Mouse (Mus musculus) cerebellum, adult (tissue): ENCODE measurements at regions not wholly inside any gene's neighbourhood (a gene's known extent, or its start where the extent isn't known, plus 50 kb on each side); places are given as distances from the start of the nearest gene placed in this dataset.

Experiments
- ATAC-seq: cut with Nextera tagmentation; 2 replicates; pipeline ENCODE4 v1.9.2; 2017; ENCODE audit warnings: mild to moderate bottlenecking, moderate library complexity, mixed read lengths; ENCODE audit not compliant: insufficient number of reproducible peaks, low FRiP score, low TSS enrichment

DNA sequence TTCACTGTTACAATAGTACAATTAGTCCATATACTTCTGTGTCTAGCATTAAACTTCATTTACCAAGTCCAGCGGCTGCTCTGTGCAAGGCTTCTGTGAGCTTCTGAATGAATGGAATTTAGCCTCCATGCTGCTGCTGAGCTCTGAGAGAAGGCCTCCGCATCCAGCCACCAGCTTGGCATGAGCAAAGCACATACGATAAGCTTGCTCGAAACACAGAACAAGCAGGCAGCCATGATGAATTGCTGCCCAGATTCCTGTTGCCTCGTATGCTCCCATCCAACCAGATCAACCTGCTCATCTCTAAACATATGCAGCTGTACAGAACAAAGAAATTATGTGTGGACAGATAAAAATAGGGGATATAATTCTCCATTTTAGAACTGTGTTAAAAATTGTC, 140.4 kb upstream of the Tll1 start:
- ATAC-seq = no peak

DNA sequence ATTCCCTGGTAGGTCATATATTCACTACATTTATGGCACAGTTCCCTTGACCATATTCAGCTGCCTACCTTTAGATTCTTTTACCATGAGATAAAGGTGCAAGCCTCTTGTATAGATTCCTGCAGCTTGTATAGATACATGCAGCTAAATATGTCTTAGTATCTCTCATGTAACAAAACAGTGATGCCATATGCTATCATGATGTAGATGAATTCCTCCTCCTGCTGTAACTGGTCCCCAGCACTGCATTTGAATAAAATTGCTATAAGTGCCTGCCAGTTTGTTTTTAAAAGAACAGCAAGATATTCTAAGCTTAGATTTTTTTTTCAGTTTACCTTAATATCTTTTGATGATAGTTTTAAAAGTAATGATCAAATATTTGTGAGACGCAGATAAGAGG, 138.9 kb upstream of the Tll1 start:
- ATAC-seq = no peak

DNA sequence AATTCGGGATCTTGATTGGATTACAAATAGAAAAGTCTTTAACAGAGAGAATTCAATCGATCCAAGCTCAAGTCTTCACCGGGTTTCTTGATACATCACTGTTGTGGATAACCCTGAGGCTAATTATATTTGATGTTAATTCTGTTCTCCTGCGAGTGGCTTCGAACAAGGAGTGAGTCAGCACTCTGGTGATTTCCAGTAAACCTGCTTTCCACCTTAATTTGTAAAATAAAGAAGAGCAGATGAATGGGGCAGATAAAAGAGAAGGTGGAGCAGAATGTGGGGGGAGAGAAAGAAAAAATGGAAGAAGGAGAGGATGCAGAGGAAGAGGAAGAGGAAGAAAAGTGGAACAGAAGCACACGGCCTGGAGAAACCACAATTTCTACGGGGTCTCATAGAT, 137.5 kb upstream of the Tll1 start:
- no peak for ATAC-seq

DNA sequence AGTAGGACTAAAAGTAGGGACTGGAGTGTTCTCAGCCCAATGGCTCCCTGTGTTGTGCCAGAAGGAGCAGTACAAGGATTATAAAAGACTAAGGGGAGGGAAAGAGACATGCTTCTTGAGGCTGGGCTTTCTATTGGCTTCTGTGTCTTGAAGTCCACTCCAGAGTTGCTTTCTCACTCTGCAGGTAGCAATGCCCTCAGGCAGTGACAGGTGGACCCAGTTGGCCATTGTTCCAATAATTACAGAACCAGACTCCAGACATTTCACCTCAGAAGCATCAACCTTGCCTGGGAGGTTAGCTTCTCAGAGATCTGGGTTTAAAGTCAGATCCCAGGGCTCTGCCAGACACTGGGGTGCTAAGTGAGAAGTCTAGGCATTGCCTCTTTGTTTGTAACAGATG, 136.3 kb upstream of the Tll1 start:
- 0 out of 2 replicates have a peak, but pooled peaks have one; percentile 34 for ATAC-seq

DNA sequence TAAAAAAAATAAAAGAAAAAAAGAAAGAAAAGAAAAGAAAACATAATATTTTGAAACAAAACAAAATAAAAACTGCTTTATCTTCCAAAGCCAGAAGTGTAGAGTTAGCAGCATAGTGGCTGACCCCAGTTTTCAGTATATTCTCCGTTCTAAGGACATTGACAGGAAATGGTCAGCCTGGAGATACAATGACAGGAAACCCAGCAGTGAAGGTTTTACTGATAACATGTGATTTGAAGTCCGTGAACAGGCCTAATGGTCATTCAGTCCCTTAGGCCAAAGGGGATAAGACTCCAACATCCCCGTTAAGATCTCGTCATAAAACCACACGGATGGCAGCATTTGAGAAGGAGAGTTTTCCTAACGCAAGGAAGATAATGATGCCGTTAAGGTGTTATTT, 131.3 kb upstream of the Tll1 start:
- ATAC-seq = no peak

DNA sequence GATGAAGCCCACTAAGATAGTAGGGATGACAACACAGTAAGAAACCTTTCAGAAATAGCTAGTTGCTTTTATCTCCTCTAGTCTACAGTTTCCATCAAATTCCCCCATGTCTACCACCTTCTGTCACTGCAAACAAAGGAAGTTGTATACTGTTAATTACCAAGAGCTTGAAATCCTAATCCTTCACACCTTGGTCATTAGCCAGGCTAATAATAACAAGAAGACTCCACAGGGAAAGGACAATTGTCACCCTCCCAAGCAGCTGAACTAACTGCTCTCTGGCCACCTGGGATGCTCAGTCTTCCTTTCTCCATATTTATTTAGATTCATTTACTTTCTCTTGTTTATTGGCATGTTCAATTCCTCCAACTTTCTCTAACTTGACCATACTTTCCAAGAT, 130.5 kb upstream of the Tll1 start:
- ATAC-seq = peak; percentile 41; the same call in 1 of the 2 replicates

DNA sequence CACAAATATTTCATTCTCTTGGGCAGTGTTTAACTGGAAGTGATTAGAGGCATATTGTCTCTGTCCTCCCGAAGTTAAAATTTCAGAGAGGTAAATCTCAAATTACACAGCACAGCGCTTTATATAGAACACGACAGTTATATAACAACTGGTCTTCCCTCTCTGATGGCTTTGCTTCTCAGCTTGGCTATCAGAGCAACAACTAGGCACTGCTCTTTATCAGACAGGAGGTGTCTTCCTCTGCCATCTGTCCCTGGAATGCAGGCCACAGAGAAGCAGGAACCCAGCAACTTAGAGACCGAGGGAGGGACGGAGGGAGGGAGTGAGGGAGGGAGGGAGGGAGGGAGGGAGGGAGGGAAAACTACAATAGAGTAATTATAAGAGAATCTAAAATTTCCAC, 129.4 kb upstream of the Tll1 start:
- ATAC-seq = peak; percentile 99

DNA sequence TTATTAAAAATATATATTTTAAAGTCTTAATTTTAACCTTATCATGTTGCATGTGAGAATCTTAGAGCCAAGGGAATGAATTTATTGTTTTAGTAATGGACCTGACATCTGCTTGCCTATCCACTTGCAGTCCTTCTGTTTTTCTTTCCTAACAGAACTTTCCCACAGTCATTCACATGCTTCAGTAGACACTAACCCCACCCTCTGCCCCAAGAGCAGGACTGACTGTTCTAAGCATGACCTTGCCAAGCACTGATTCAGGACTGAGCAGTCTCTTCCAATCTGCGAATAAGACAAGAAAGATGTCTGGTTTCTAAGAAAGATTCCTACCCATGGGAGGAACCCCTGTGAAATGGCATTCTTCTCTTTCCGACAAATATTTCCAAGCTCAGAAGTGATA, 117.9 kb upstream of the Tll1 start:
- ATAC-seq = no peak

DNA sequence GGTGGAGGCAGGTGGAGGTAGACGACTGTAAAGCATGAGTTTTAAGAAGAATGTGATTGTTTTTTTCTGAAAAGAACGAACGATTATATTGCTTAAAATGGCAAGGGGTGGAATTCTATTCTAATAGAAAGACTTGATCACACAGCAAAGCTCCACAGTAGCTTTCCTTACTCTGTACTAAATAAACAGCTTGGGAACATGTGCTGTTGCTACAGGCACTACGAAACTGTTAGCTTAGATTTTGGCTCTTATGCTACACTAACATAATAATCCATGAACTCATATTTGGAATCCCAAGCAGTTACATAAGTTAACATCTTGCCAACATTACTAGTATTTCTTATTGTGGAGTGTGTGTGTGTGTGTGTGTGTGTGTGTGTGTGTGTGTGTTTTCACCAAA, 114.3 kb upstream of the Tll1 start:
- no peak for ATAC-seq

DNA sequence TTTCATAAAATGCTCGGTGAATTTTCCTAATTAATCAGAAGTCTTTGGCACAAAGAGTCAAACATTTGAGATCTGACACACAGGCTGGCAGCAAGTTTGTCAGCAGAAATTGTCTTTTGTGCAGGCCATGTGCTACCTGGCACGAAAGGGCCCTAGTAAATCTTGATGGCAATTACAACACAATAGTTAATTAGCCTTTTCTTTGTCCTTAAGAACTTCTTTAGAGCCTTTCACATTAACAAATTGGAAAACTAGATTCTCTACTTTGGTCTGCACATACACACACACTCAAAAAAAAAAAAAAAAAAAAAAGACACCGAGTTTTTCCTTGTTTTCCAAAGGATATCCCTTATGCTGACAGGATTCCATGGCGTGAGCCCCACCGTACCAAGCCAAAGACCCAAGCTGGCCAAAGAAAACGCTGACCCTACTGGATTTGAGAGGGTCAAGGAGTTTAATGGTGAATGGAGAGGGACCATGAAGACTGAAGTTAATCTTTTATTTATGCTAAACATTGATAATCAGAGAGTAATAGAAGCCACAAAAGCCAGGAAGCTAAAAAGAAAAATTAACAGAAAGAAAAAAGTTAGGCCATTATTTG, 113.2 kb upstream of the Tll1 start:
- no peak for ATAC-seq

DNA sequence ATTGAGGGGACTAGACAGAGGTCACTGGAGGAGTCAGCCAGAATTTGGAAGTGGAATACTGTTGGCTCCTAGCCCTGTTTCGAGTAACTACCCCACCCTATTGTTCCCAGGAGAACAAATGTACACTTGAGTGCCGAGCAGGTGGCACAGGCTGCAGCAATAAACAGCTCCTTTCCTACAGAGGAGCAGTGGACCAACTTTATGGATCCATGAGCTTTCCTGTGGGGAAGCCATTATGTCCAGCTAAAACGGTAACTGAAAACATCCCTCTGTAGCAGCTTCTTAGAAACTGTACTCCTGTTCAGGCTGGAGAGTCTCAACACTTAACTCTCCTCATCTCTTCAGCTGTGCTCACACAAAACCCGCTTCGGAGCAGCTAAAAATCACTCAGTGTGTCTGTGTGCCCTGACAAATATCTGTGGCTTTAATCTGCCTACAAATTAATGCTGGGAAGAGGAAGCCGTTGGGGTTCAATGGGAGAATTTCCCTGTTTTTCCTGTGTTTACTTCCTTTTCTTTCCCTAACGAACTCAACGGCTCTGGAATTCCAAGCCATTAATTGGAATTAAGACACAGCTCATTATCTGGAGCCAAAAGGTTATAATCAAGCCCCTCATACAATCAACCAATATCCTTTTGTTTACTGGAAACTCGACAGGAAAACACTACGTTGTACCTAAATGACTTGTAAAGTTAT, 112.6 kb upstream of the Tll1 start:
- peak; percentile 56 for ATAC-seq

DNA sequence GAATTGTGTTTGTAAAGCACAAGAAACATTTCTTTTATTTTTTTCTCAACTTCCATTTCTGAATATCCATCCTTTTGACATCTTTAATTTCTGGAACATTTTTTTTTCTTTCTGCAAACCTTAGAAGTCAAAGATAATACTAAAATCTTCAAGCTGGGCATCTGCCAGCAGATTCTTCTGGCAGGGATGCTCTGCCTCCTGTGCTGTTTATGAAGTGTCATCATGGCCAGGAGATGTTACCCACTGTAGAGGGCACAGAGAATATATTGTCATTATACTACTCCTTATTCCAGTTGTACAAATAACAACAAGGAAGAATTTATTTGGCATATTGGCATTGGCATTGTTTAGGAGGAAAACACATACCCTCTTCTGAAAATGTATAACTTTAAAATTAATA, 111.7 kb upstream of the Tll1 start:
- peak; percentile 77; the same call in 1 of the 2 replicates for ATAC-seq

DNA sequence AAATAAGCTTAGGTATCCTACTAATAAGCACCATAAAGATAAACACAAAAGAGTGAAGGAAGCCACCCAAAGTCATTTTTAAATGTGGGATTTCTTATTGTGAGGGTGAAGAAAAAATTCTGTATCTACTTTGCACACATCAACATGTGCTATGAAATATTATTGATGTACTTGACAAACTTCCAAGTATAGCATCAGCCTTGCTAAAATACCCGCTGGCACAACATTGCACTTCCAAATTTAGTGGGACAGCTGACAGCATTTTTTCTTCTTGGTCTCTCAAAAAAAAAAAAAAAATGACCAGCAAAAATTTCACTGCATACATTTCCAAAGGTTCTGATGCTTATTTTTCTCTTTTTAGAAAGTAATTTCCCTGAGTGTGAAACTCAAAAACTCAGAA, 101.9 kb upstream of the Tll1 start:
- ATAC-seq = 0 out of 2 replicates have a peak, but pooled peaks have one; percentile 45

DNA sequence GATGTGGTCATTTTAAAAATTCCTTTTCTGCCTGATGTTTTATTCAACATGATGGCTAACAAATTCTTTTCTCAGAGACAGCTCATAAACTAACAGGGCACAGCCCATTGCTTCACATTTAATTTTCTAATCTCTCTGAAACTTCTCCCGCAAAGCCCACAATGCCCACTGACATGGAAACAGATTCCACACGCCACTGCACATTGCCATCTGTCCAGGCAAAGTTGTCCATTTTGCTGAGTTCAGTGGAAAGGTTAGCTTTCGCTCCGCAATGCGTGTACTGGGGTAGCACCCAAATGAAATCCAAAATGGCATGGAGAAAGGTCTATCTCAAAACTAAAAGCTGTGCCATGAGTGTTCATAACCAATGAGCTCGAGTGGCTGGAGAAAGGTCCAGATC, 76.7 kb upstream of the Tll1 start:
- ATAC-seq = 0 out of 2 replicates have a peak, but pooled peaks have one; percentile 24

DNA sequence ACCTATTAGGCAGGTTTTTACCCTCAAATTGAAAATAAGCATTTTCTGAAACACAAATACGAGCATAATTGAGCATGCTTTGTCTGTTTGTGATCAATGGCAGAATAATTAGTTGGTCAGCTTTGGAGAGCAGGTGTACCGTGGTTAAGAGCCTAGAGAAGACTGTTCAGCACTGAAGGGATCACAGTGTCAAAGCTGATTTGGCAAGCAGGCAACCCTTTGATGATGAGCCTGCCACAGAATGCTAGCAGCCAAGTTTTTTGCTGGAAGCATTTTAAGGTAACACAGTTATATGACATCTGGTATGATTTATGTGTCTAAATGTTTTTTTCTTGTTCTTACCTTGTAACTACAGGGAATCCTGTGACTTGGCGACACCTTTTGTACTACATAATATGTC, 75.5 kb upstream of the Tll1 start:
- peak; percentile 86 for ATAC-seq

DNA sequence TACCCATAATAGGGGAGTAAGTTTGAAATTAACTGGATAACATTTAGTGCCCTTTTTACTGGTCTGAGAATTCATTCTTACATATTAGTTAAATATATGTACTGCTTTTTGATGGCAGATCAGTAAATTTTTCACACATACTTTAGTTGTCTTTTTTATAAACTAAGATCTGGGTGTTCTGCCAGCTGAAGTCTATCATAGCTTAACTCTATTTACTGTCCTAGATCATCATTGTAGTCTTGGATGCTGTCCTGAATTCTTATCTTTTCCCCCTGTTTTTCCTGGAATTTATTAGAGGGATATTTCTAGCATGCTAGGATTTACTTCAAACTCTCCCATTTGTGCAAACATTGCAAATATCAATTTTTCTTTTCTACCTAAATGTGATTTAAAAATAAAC, 74.3 kb upstream of the Tll1 start:
- ATAC-seq = no peak

DNA sequence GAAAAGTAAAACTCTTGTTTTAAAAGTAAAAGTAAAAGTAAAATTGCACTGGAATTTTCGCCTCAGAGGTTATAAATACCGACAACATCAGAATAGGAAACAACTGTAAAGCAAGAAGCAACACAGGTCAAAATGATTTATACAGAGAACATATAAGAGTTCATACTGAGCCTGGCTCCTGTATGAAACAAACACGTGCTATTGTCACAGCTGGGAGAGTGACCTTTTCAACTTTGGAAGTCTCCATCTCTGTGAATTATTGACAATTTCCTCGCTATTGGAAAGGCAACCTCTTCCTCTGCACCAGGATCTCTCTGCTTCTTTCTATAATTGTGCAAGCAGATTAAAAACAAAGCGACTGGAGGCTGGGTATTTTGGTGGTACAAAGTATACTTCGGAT, 70.0 kb upstream of the Tll1 start:
- ATAC-seq = no peak

DNA sequence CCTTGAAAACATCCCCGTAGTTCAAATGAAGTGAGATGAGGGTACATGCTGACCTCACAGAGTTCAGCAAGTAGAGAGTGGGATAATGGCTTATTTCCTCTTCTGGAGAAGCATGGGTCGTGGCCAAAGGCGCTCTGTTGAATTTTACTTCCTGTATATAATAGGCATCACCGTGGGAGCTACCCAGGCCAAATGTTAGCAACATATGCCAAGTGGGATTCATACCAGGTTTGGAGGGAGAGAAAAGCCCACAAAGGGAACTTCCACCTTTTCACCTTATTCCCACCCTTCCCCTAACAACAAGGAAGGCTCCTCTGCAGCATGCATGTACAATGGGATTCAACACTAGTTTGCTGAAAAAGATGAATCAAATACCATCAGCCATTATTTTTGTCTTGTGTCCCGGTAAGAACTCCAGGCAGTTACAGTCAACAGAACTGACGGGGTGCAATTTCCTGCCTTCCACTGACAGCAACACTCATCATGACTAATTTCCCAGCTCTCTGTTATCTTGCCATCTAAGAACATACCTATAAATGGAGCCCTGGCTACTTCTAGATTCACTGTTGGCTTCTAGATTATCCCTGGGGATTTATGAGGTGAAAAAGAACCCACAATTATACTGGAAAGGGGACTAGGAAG, 59.4 kb upstream of the Tll1 start:
- ATAC-seq = peak; percentile 89
